Mouse (Mus musculus) forebrain, embryonic 11.5 days (tissue): Measurements from ENCODE around the gene Ddn. TPM values are rescaled to one million over a fixed set of nuclear protein-coding genes. Genes with fewer than 3 reads are reported as not detected.

Experiments used
- ATAC-seq: fragments of 200-750 bp; cut with Nextera tagmentation; replicated peaks from 2 replicates; pipeline ENCODE4 v1.8.0; 2017; ENCODE audit warnings: moderate TSS enrichment; ENCODE audit not compliant: low FRiP score
- DNase-seq: peaks from one replicate; pipeline ENCODE4 v3.0.0-alpha.2; 2017; ENCODE audit warnings: low spot score
- H3K27ac ChIP-seq: fragments of 300-500 bp; sonication (generic); 2 replicates; pipeline ENCODE4 v1.5.1; 2014; ENCODE audit warnings: low read depth, low read length
- H3K27me3 ChIP-seq: fragments of 300-500 bp; sonication (generic); 2 replicates; pipeline ENCODE4 v1.6.1; 2014; ENCODE audit warnings: mild to moderate bottlenecking, low read length, mixed read lengths; ENCODE audit not compliant: control insufficient read depth, insufficient read depth
- H3K36me3 ChIP-seq: fragments of 300-500 bp; sonication (generic); 2 replicates; pipeline ENCODE4 v1.6.1; 2014; ENCODE audit warnings: mild to moderate bottlenecking, low read length, moderate library complexity, mixed read lengths; ENCODE audit not compliant: control insufficient read depth, insufficient read depth
- H3K4me1 ChIP-seq: fragments of 300-500 bp; sonication (generic); replicated peaks from 2 replicates; pipeline ENCODE4 v1.6.1; 2014; ENCODE audit warnings: low read length, mixed read lengths; ENCODE audit not compliant: control insufficient read depth, insufficient read depth
- H3K4me2 ChIP-seq: fragments of 300-500 bp; sonication (generic); 2 replicates; pipeline ENCODE4 v1.6.1; 2014; ENCODE audit warnings: low read depth, mild to moderate bottlenecking, low read length, moderate library complexity, mixed read lengths; ENCODE audit not compliant: severe bottlenecking
- H3K4me3 ChIP-seq: fragments of 300-500 bp; sonication (generic); 2 replicates; pipeline ENCODE4 v1.5.1; 2014; ENCODE audit warnings: low read depth, low read length
- H3K9ac ChIP-seq: fragments of 300-500 bp; sonication (generic); 2 replicates; pipeline ENCODE4 v1.6.1; 2014; ENCODE audit warnings: low read length
- H3K9me3 ChIP-seq: fragments of 300-500 bp; sonication (generic); 2 replicates; pipeline ENCODE4 v1.6.1; 2016; ENCODE audit warnings: low read length, mixed read lengths; ENCODE audit not compliant: control insufficient read depth
- WGBS: fragments of 180-500 bp; shearing (Covaris S2); extraction: QIAGEN DNeasy Blood & Tissue Kit; methylation state at CpG from one replicate; pipeline ENCODE4 v1.1.7; 2014; 5-methylcytosine and 5-hydroxymethylcytosine counted together
- polyA plus RNA-seq: library from polyadenylated mRNA; unstranded; fragments of >200 nt; fragmentation: Nextera tagmentation; extraction: Ambion mirVana; gene quantifications from 2 replicates; pipeline ENCODE4 v1.2.1, GENCODE M21; 2014

Ddn gene
- polyA plus RNA-seq, 1 experiment from 2014 or later = not detected

GRCm38 (mm10) chr15:98797835-98798492, 11.3 kb downstream of the Ddn start:
- 2% methylated on average over 27 of the region's 28 CpGs for WGBS

DNA sequence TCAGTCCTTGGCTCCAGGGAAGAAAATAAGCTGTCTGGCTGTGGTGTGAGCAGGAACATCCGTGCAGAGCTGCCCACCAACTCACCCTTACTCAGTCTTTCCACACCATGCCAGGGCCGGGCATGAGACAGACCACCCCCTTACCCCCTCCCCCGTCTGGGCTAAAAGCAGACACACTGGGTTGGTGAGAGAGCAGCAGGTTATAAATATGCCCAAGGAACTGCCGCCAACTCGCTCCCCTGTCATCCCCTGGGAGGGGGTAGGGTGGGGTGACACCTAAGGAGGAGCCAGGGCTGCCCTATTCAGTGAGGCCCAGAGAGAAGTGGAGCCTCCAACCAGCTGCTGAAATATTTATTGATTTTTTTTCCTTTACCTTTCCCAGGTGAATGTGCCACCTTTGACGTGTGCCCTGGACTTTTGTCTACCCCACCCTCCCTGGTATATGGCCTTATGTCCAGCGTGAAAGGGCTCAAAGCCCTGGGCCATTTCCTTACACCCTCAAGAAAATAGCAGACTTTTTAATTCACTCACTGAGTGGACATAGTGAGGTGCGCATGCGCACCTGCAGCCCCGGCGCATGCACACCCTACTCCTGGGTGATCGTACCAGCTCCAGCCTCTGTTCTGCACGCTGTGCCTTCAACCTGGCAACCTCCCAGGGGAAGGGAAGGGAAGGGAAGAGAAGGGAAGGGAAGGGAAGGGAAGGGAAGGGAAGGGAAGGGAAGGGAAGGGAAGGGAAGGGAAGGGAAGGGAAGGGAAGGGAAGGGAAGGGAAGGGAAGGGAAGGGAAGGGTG, 12.3 kb downstream of the Ddn start:
- Histone ChIP-seq H3K27ac (no peak overlapping the region), H3K9ac (no peak overlapping the region), H3K27me3 (peaks cover 92% of the 10 kb centered on the region), H3K36me3 (no peaks in the 10 kb centered on the region), H3K4me1 (peaks cover 24% of the 10 kb centered on the region), H3K4me2 (no peak overlapping the region), H3K4me3 (no peak overlapping the region), H3K9me3 (no peaks in the 10 kb centered on the region)
- 1% methylated on average over 13 of the region's 13 CpGs for WGBS
- ATAC-seq (no peak), DNase-seq (peak; percentile 67)

More at GRCm38 (mm10) chr15:98797835-98798492, 11.3 kb downstream of the Ddn start:
- peaks cover 24% of the 10 kb centered on the region for H3K4me1 ChIP-seq
- H3K27ac ChIP-seq = no peak overlapping the region
- H3K36me3 ChIP-seq = no peaks in the 10 kb centered on the region
- H3K27me3 ChIP-seq = peaks cover 91% of the 10 kb centered on the region
- no peaks in the 10 kb centered on the region for H3K9me3 ChIP-seq
- H3K4me2 ChIP-seq = peak overlapping the region; percentile 24; the same call in 1 of the 2 replicates
- H3K4me3 ChIP-seq = no peak overlapping the region
- peak overlapping the region; percentile 12; the same call in 1 of the 2 replicates for H3K9ac ChIP-seq
- peak; percentile 97 for DNase-seq
- peak; percentile 95 for ATAC-seq

DNA sequence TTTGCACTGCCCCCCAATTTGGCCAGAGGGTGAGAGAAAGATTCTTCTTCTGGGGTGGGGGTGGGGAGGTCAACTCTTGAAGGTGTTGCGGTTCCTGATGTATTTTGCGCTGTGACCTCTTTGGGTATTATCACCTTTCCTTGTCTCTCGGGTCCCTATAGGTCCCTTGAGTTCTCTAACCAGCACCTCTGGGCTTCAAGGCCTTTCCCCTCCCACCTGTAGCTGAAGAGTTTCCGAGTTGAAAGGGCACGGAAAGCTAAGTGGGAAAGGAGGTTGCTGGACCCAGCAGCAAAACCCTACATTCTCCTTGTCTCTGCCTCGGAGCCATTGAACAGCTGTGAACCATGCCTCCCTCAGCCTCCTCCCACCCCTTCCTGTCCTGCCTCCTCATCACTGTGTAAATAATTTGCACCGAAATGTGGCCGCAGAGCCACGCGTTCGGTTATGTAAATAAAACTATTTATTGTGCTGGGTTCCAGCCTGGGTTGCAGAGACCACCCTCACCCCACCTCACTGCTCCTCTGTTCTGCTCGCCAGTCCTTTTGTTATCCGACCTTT, 16.1 kb downstream of the Ddn start:
- no peak overlapping the region for H3K4me2 ChIP-seq
- peaks cover 23% of the 10 kb centered on the region for H3K4me1 ChIP-seq
- no peak for DNase-seq
- no peaks in the 10 kb centered on the region for H3K36me3 ChIP-seq
- H3K9me3 ChIP-seq = no peaks in the 10 kb centered on the region
- no peak overlapping the region for H3K27ac ChIP-seq
- H3K4me3 ChIP-seq = no peak overlapping the region
- no peak overlapping the region for H3K9ac ChIP-seq
- ATAC-seq = no peak
- 2% methylated on average over 13 of the region's 13 CpGs for WGBS
- peaks cover 93% of the 10 kb centered on the region for H3K27me3 ChIP-seq

DNA sequence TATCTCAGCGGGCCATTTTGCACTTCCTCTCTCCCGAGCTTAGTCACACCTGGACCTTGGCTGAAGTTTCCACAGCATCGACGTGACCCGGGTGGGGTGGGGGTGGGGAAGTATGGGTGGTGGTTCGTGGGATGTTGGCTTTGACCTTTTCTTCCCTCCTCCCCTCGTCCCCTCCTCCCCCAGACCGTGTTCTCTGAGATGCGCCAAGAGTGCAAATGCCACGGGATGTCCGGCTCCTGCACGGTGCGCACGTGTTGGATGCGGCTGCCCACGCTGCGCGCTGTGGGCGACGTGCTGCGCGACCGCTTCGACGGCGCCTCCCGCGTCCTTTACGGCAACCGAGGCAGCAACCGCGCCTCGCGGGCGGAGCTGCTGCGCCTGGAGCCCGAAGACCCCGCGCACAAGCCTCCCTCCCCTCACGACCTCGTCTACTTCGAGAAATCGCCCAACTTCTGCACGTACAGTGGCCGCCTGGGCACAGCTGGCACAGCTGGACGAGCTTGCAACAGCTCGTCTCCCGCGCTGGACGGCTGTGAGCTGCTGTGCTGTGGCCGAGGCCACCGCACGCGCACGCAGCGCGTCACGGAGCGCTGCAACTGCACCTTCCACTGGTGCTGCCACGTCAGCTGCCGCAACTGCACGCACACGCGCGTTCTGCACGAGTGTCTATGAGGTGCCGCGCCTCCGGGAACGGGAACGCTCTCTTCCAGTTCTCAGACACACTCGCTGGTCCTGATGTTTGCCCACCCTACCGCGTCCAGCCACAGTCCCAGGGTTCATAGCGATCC, 16.9 kb downstream of the Ddn start:
- Histone ChIP-seq H3K4me2 (no peak overlapping the region), H3K27ac (no peak overlapping the region), H3K4me3 (no peak overlapping the region), H3K9me3 (no peaks in the 10 kb centered on the region), H3K4me1 (peaks cover 16% of the 10 kb centered on the region), H3K9ac (no peak overlapping the region), H3K36me3 (no peaks in the 10 kb centered on the region), H3K27me3 (peaks cover 98% of the 10 kb centered on the region)
- WGBS = 1% methylated on average over 75 of the region's 75 CpGs
- ATAC-seq (no peak), DNase-seq (peak; percentile 50)

- Histone ChIP-seq H3K27ac (no peak overlapping the region), H3K9me3 (no peaks in the 10 kb centered on the region), H3K4me2 (no peak overlapping the region), H3K27me3 (peaks cover 98% of the 10 kb centered on the region), H3K4me1 (peaks cover 11% of the 10 kb centered on the region), H3K36me3 (no peaks in the 10 kb centered on the region), H3K9ac (no peak overlapping the region), H3K4me3 (no peak overlapping the region)
- under 1% methylated on average over 23 of the region's 23 CpGs for WGBS
- no peak for ATAC-seq
- peak; percentile 56 for DNase-seq
Measured at GRCm38 (mm10) chr15:98791771-98792170, 17.5 kb downstream of the Ddn start.

DNA sequence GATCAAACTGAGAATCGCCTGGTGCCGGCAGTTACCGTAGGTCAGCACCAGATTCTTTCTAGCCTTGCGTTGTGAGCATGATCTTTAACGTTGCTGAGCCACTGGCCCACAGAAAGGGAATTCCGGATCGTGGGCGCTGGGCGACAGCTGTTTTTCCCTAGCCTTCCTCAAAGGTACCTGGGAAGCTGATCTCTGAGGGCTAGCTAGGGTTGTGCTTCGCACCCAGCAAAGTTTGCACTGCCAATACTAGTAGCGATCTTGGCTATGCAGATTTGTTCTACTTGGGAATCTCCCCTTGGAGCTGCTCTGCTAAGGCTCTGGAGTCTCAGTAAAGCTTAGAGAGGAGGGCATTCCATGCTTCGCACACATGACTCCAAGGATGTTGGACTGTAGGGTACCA, 18.1 kb downstream of the Ddn start:
- H3K9me3 ChIP-seq = no peaks in the 10 kb centered on the region
- H3K4me3 ChIP-seq = no peak overlapping the region
- no peak overlapping the region for H3K4me2 ChIP-seq
- DNase-seq (peak; percentile 51), ATAC-seq (no peak)
- H3K27ac ChIP-seq = no peak overlapping the region
- 2% methylated on average over 12 of the region's 12 CpGs for WGBS
- H3K4me1 ChIP-seq = peaks cover 6% of the 10 kb centered on the region; the same call in 1 of the 2 replicates
- H3K36me3 ChIP-seq = no peaks in the 10 kb centered on the region
- H3K9ac ChIP-seq = no peak overlapping the region
- peaks cover 94% of the 10 kb centered on the region for H3K27me3 ChIP-seq

DNA sequence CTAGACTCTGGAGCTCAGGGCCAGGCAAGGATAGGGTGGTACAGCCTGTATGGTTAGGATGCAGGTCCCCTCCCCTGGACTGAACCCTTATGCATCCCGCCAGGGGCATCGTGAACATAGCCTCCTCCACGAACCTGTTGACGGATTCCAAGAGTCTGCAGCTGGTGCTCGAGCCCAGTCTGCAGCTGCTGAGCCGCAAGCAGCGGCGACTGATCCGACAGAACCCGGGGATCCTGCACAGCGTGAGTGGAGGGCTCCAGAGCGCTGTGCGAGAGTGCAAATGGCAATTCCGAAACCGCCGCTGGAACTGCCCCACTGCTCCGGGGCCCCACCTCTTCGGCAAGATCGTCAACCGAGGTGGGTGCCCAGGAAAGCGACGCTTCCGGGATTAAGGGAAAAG, 18.5 kb downstream of the Ddn start:
- no peak overlapping the region for H3K27ac ChIP-seq
- no peak overlapping the region for H3K9ac ChIP-seq
- H3K4me3 ChIP-seq = no peak overlapping the region

More for the DNA sequence above, 18.5 kb downstream of the Ddn start:
- peaks cover 90% of the 10 kb centered on the region for H3K27me3 ChIP-seq
- under 1% methylated on average over 23 of the region's 23 CpGs for WGBS
- H3K9me3 ChIP-seq = no peaks in the 10 kb centered on the region
- H3K4me1 ChIP-seq = peaks cover 6% of the 10 kb centered on the region; the same call in 1 of the 2 replicates
- ATAC-seq = no peak
- H3K36me3 ChIP-seq = no peaks in the 10 kb centered on the region
- DNase-seq = peak; percentile 57
- no peak overlapping the region for H3K4me2 ChIP-seq
